Mouse (Mus musculus) midbrain, postnatal 0 days (tissue): ENCODE data around the gene Olfr376. TPM values are rescaled to one million over a fixed set of nuclear protein-coding genes. Genes with fewer than 3 reads are reported as not detected.

ENCODE experiments used
- ATAC-seq: fragments of 200-750 bp; cut with Nextera tagmentation; 2 replicates; pipeline ENCODE4 v1.8.0; 2017; ENCODE audit warnings: moderate number of reproducible peaks, mild to moderate bottlenecking, moderate TSS enrichment, moderate library complexity; ENCODE audit not compliant: low FRiP score
- DNase-seq: peaks from one replicate; pipeline ENCODE4 v3.0.0-alpha.2; 2015; ENCODE audit warnings: low spot score
- H3K27ac ChIP-seq: fragments of 300-500 bp; sonication (generic); 2 replicates; pipeline ENCODE4 v1.5.1; 2014; ENCODE audit warnings: low read depth, mild to moderate bottlenecking, low read length, mixed read lengths
- H3K27me3 ChIP-seq: fragments of 300-500 bp; sonication (generic); 2 replicates; pipeline ENCODE4 v1.6.1; 2014; ENCODE audit warnings: low read length, control low read depth, mixed read lengths; ENCODE audit not compliant: insufficient read depth
- H3K36me3 ChIP-seq: fragments of 300-500 bp; sonication (generic); 2 replicates; pipeline ENCODE4 v1.6.1; 2014; ENCODE audit warnings: low read length, control low read depth, mixed read lengths; ENCODE audit not compliant: insufficient read depth
- H3K4me1 ChIP-seq: fragments of 300-500 bp; sonication (generic); 2 replicates; pipeline ENCODE4 v1.6.1; 2014; ENCODE audit warnings: mild to moderate bottlenecking, control low read depth, antibody characterized with exemption, low read length, mixed read lengths; ENCODE audit not compliant: insufficient read depth
- H3K4me2 ChIP-seq: fragments of 300-500 bp; sonication (generic); 2 replicates; pipeline ENCODE4 v1.6.1; 2014; ENCODE audit warnings: low read depth, mild to moderate bottlenecking, low read length, mixed read lengths; ENCODE audit not compliant: poor library complexity, severe bottlenecking
- H3K4me3 ChIP-seq: fragments of 300-500 bp; sonication (generic); 2 replicates; pipeline ENCODE4 v1.5.1; 2014; ENCODE audit warnings: low read depth, mild to moderate bottlenecking, low read length, moderate library complexity
- H3K9ac ChIP-seq: fragments of 300-500 bp; sonication (generic); replicated peaks from 2 replicates; pipeline ENCODE4 v1.6.1; 2014; ENCODE audit warnings: mild to moderate bottlenecking, low read length, moderate library complexity, mixed read lengths; ENCODE audit not compliant: poor library complexity, severe bottlenecking
- H3K9me3 ChIP-seq: fragments of 300-500 bp; sonication (generic); 2 replicates; pipeline ENCODE4 v1.6.1; 2016; ENCODE audit warnings: low read length, control low read depth
- CTCF ChIP-seq: IDR thresholded peaks from 2 replicates; pipeline ENCODE4 v1.5.1; 2016; ENCODE audit warnings: antibody characterized with exemption, mild to moderate bottlenecking
- WGBS: fragments of 180-500 bp; shearing (Covaris S2); extraction: QIAGEN DNeasy Blood & Tissue Kit; methylation state at CpG from one replicate; pipeline ENCODE4 v1.1.7; 2014; 5-methylcytosine and 5-hydroxymethylcytosine counted together
- polyA plus RNA-seq: library from polyadenylated mRNA; unstranded; fragments of >200 nt; fragmentation: Nextera tagmentation; extraction: Ambion mirVana; gene quantifications from 2 replicates; pipeline ENCODE4 v1.2.1, GENCODE M21; 2015
- total RNA-seq: library from RNA; depleted of rRNA; stranded (reverse); fragments of >200 nt; gene quantifications from 2 replicates; pipeline ENCODE4 v1.2.3, GENCODE M21; 2014; rRNA removed

The Olfr376 gene
- total and polyA plus RNA-seq, 2 experiments from 2014 or later, result not detected

DNA sequence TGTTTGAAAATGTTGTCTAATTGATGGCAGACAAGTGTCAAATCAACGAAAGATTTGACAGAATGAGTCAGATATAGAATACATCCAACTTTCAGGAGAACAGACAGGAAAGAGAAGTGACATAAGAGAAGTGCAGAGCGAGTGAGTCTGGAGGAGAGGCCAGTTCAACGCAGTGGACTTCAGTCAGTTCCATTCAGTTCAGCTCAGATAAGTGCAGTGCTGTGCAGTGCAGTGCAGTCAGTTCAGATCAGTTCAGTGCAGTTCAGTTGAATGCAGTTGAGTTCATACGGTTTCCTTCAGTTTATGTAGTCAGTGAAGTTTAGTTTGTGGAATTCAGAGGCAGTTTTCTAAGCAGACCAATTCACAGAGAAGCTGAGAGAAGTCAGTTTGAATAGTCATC is 34.1 kb upstream of the Olfr376 start:
- Histone ChIP-seq H3K36me3 (no peaks in the 10 kb centered on the region), H3K4me2 (no peak overlapping the region), H3K4me3 (no peak overlapping the region), H3K27me3 (no peaks in the 10 kb centered on the region), H3K9me3 (no peaks in the 10 kb centered on the region), H3K27ac (no peak overlapping the region), H3K9ac (no peak overlapping the region), H3K4me1 (no peaks in the 10 kb centered on the region)
- TF ChIP-seq CTCF, result no peak
- ATAC-seq (no peak), DNase-seq (no peak)
- 78% methylated on average over 4 of the region's 4 CpGs for WGBS

DNA sequence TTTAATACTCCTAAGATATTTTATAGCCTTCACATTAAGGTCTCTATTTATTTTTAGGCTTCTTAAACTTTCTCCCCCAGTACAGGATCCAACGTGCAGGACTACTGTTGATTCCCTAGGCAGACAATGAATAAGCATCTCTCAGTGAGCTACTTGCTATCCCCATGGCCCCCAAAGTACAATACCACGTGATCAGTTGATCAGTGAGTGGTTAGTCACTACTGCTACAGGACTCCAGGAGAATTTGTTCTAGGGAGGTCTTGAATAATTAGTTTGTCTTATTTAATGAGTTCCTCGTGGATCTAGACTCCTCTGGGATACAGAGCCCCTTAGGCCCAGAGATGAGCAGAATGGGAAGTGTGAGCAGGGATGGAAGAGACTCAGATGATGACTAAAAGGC is 20.6 kb upstream of the Olfr376 start, which contains the start of gene Olfr20:
Gene Olfr20, plus strand, starts transcription at position 301 of the 400 bp plus-strand sequence.
- no peak for DNase-seq
- H3K4me3 ChIP-seq, result no peak within 1 kb of the TSS
- H3K4me2 ChIP-seq, result no peak within 1 kb of the TSS
- no peaks in the 10 kb centered on the region for H3K4me1 ChIP-seq
- H3K27ac ChIP-seq, result no peak within 1 kb of the TSS
- WGBS, result 45% methylated on average over 3 of the region's 3 CpGs
- no peak for ATAC-seq
- no peak for TF ChIP-seq CTCF
- no peaks in the 10 kb centered on the region for H3K9me3 ChIP-seq
- H3K27me3 ChIP-seq, result no peaks in the 10 kb centered on the region
- no peaks in the 10 kb centered on the region for H3K36me3 ChIP-seq
- H3K9ac ChIP-seq, result no peak within 1 kb of the TSS

DNA sequence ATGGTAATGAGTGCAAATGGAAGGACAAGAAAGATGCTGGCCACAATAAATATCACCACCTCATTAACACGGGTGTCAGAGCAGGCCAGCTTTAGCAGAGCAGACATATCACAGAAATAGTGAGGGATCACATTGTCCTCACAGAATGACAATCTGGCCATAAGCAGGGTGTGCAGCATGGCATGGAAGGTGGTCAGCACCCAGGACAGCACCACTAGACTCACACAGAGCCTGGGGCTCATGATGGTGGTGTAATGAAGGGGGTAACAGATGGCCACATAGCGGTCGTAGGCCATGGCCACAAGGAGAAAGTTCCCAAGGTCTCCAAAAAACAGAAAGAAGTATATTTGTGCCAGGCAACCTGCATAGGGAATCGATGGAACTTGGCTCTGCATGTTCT is 24.3 kb downstream of the Olfr376 start:
- ATAC-seq (no peak), DNase-seq (no peak)
- no peak overlapping the region for H3K9ac ChIP-seq
- H3K4me2 ChIP-seq, result no peak overlapping the region
- no peaks in the 10 kb centered on the region for H3K4me1 ChIP-seq
- H3K27me3 ChIP-seq, result no peaks in the 10 kb centered on the region
- H3K36me3 ChIP-seq, result no peaks in the 10 kb centered on the region
- H3K9me3 ChIP-seq, result 0 out of 2 replicates have a peak, but pooled peaks cover under 1% of the 10 kb centered on the region
- H3K4me3 ChIP-seq, result no peak overlapping the region
- 76% methylated on average over 4 of the region's 4 CpGs for WGBS
- TF ChIP-seq CTCF, result no peak
- H3K27ac ChIP-seq, result no peak overlapping the region

DNA sequence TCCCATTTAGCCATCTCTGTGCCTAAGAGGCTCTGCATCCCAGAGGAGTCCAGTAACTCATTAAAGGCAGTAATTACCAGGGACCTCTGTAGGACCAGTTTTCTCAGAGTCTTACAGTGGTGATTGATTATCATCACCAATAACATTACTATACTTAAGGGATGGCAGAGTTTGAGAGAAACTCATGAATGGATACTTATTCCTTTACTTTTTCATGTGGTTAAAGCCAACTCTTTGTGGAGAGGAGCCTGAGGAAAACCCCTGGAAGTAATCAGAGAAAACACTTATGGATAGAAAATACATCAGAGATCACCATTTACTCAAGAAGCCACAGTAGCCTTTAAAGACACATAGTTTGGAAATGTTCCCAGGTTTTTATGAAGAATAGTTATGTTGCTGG is 28.5 kb downstream of the Olfr376 start, which contains the start of gene Olfr1:
Gene Olfr1, minus strand, starts transcription at position 101 of the 400 bp plus-strand sequence.
- H3K4me2 ChIP-seq, result no peak within 1 kb of the TSS
- 0 out of 2 replicates have a peak, but pooled peaks cover 2% of the 10 kb centered on the region for H3K9me3 ChIP-seq

More for the DNA sequence above, 28.5 kb downstream of the Olfr376 start, which contains the start of gene Olfr1:
- Histone ChIP-seq H3K4me1 (no peaks in the 10 kb centered on the region), H3K4me3 (no peak within 1 kb of the TSS), H3K27ac (no peak within 1 kb of the TSS), H3K9ac (no peak within 1 kb of the TSS), H3K27me3 (no peaks in the 10 kb centered on the region), H3K36me3 (no peaks in the 10 kb centered on the region)
- no peak for DNase-seq
- TF ChIP-seq CTCF, result no peak
- no peak for ATAC-seq

Other genes starting within 250 kb of the Olfr376 start
- gene Haspin, start 233.0 kb upstream of the Olfr376 start, total RNA-seq, result 0.60 and 1.4 TPM in 2 replicates
- 0.97 and 1.3 TPM in 2 replicates for gene Haspin, start 233.0 kb upstream of the Olfr376 start, polyA plus RNA-seq
- 1.1 TPM in 1 of 2 replicates, not detected in the other for gene P2rx5, start 210.8 kb upstream of the Olfr376 start, total RNA-seq
- gene P2rx5, start 210.8 kb upstream of the Olfr376 start, polyA plus RNA-seq, result 0.28 and 0.50 TPM in 2 replicates
- gene Emc6, start 194.2 kb upstream of the Olfr376 start, total RNA-seq, result 141 and 143 TPM in 2 replicates
- gene Emc6, start 194.2 kb upstream of the Olfr376 start, polyA plus RNA-seq, result 169 and 182 TPM in 2 replicates
- 43.8 and 55.6 TPM in 2 replicates for gene Tax1bp3, start 194.2 kb upstream of the Olfr376 start, total RNA-seq
- gene Tax1bp3, start 194.2 kb upstream of the Olfr376 start, polyA plus RNA-seq, result 91.0 and 100 TPM in 2 replicates
- 21.5 and 22.9 TPM in 2 replicates for gene Ctns, start 172.2 kb upstream of the Olfr376 start, total RNA-seq
- gene Ctns, start 172.2 kb upstream of the Olfr376 start, polyA plus RNA-seq, result 13.0 and 13.3 TPM in 2 replicates
- 2.2 and 2.7 TPM in 2 replicates for gene Shpk, start 171.8 kb upstream of the Olfr376 start, total RNA-seq
- gene Shpk, start 171.8 kb upstream of the Olfr376 start, polyA plus RNA-seq, result 2.2 and 2.3 TPM in 2 replicates
- 0.33 and 0.42 TPM in 2 replicates for gene Trpv1, start 137.0 kb upstream of the Olfr376 start, total RNA-seq
- gene Trpv1, start 137.0 kb upstream of the Olfr376 start, polyA plus RNA-seq, result 0.31 and 0.47 TPM in 2 replicates
- gene Trpv3, start 103.9 kb upstream of the Olfr376 start, total RNA-seq, result 0.27 and 0.66 TPM in 2 replicates
- 0.20 and 0.31 TPM in 2 replicates for gene Trpv3, start 103.9 kb upstream of the Olfr376 start, polyA plus RNA-seq
- 3.0 and 3.9 TPM in 2 replicates for gene Aspa, start 41.6 kb upstream of the Olfr376 start, total RNA-seq
- gene Aspa, start 41.6 kb upstream of the Olfr376 start, polyA plus RNA-seq, result 4.2 and 5.0 TPM in 2 replicates
- not detected in 2 replicates for gene Gm49340, start 41.5 kb upstream of the Olfr376 start, total RNA-seq
- not detected in 2 replicates for gene Gm49340, start 41.5 kb upstream of the Olfr376 start, polyA plus RNA-seq
- gene Spata22, start 41.5 kb upstream of the Olfr376 start, total RNA-seq, result not detected in 2 replicates
- gene Spata22, start 41.5 kb upstream of the Olfr376 start, polyA plus RNA-seq, result 0.16 and 0.31 TPM in 2 replicates
- not detected in 2 replicates for gene Olfr20, start 20.5 kb upstream of the Olfr376 start, total RNA-seq
- not detected in 2 replicates for gene Olfr20, start 20.5 kb upstream of the Olfr376 start, polyA plus RNA-seq
- gene Olfr1, start 28.4 kb downstream of the Olfr376 start, total RNA-seq, result not detected in 2 replicates
- gene Olfr1, start 28.4 kb downstream of the Olfr376 start, polyA plus RNA-seq, result not detected in 2 replicates
- not detected in 2 replicates for gene Olfr378, start 57.2 kb downstream of the Olfr376 start, total RNA-seq
- gene Olfr378, start 57.2 kb downstream of the Olfr376 start, polyA plus RNA-seq, result not detected in 2 replicates
- not detected in 2 replicates for gene Olfr380, start 86.3 kb downstream of the Olfr376 start, total RNA-seq
- gene Olfr380, start 86.3 kb downstream of the Olfr376 start, polyA plus RNA-seq, result not detected in 2 replicates
- gene Olfr381, start 120.4 kb downstream of the Olfr376 start, total RNA-seq, result not detected in 2 replicates
- not detected in 2 replicates for gene Olfr381, start 120.4 kb downstream of the Olfr376 start, polyA plus RNA-seq
- not detected in 2 replicates for gene Olfr382, start 146.0 kb downstream of the Olfr376 start, total RNA-seq
- gene Olfr382, start 146.0 kb downstream of the Olfr376 start, polyA plus RNA-seq, result not detected in 2 replicates
- not detected in 2 replicates for gene Olfr385, start 221.8 kb downstream of the Olfr376 start, total RNA-seq
- gene Olfr385, start 221.8 kb downstream of the Olfr376 start, polyA plus RNA-seq, result not detected in 2 replicates
- not detected in 2 replicates for gene Olfr384, start 227.3 kb downstream of the Olfr376 start, total RNA-seq
- not detected in 2 replicates for gene Olfr384, start 227.3 kb downstream of the Olfr376 start, polyA plus RNA-seq